Mouse (Mus musculus): ENCODE results near the gene Srek1ip1.
A peak's percentile ranks its signal among the peaks of the same experiment; 100 is the strongest.

Gene Srek1ip1

GRCm38 (mm10) chr13:104841937-104842336 is 49.7 kb downstream of the Srek1ip1 start:
- DNase-seq (ENCODE audit: extremely low spot score, low spot score): no peak

DNA sequence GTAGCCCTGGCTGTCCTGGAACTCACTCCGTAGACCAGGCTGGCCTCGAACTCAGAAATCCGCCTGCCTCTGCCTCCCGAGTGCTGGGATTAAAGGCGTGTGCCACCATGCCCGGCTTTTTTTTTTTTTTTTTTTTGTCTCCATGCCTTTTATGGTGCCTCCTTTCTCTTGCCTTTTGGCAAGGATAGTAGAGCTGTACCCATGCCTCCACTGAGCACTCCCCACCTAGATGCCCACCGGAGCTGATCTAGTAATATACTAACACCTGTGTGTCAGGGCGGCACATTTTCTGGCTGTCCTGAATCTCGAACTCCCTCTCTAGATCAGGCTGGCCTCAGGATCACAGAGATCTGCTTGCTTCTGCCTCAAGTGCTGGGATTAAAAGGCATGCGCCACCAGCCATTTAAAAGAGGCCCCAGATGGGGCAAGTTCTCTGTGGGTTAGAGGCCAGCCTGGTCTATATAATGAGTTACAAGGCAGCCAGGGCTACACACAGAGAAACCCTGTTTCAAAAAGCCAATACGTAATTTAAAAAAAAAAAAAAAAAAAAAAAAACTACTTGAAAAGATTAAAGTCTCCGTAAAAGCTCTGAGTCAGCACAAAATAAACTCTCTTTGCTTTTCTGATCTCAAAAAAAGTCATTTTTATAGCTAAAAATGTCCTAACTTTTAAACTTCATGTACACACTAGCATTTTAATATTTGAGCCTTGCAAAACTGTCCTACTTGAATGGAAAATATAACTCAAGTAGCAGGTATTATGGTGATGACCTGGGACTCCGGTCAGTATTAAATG is 51.2 kb downstream of the Srek1ip1 start:
- no peak for DNase-seq (ENCODE audit: extremely low spot score, low spot score)

DNA sequence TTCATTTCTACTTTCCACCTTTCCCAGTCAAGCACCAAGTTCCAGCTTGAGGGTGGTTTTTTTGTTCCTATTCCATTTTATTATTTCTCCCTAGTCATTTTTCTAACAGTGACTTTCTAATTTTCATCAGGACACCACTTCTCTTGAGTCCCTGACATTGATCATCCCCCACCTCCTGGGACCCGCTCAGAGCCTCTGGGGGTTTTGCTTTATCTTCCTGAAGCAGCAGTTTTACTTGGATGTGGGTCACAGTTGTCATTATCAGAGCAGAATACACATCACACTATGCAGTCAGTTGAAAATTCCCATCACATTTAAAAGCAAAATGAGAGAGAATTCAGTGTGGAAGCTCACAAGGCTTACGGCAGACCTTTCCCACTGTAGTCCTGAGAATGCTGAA is 61.4 kb downstream of the Srek1ip1 start:
- DNase-seq (ENCODE audit: extremely low spot score, low spot score): no peak

- peak; percentile 55 for DNase-seq (ENCODE audit: extremely low spot score, low spot score)
Measured at GRCm38 (mm10) chr13:104863127-104863979, 71.1 kb downstream of the Srek1ip1 start, which contains the start of gene Shisal2b. Gene Shisal2b (minus strand): TSS chr13:104863893.

DNA sequence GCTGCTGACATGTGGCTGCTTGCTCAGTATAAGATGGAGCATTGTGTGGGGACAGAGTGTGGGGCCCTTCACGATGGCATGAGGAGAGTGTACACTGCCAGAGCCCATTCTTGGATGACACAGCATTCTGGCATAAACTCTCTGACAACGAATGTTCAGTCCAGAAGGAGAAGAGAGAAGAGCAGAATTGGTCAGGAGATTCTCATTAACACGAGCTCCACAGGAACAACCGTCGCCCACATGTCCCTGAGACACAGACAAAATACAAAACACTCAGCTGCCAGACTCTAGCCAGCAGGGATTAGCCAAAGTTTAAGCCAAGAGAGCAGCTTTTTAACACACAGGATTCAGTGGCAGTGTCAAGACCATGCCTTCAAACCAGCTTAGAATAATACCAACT is 74.4 kb downstream of the Srek1ip1 start:
- no peak for DNase-seq (ENCODE audit: extremely low spot score, low spot score)

- DNase-seq (ENCODE audit: extremely low spot score, low spot score): no peak
Measured at GRCm38 (mm10) chr13:104869907-104870306, 77.6 kb downstream of the Srek1ip1 start.

DNA sequence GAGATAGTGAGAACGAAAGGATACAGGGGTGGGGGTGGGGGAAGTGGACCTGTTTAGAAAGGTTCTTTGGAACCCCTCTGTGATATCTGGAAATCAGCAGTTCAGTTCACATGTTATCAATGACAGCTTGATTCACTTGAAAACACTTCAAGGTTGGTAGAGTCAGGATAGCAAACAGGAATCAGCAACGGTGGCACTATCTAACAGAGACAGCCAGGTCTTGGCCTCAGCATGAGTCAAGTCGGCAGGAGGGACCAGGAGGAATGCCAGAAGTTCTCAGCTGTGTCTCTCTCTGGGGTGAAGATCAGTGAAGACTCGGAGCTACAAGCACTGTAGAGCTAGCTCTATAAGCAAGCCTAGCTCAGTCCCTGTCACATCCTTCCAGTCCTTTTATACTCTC is 86.2 kb downstream of the Srek1ip1 start:
- DNase-seq (ENCODE audit: extremely low spot score, low spot score): no peak

- DNase-seq (ENCODE audit: extremely low spot score, low spot score): no peak
Measured at GRCm38 (mm10) chr13:104883566-104884249, 91.4 kb downstream of the Srek1ip1 start.

- no peak for DNase-seq (ENCODE audit: extremely low spot score, low spot score)
Measured at GRCm38 (mm10) chr13:104886308-104887032, 94.2 kb downstream of the Srek1ip1 start.
